Mouse (Mus musculus) CH12.LX (cell line): Measurements from ENCODE around the gene Tubg1.
A peak's percentile ranks its signal among the peaks of the same experiment; 100 is the strongest.

Experiments
- CHD1 ChIP-seq: IDR thresholded peaks from 2 replicates; pipeline ENCODE4 v1.6.1; 2012; ENCODE audit warnings: low read depth, low read length, improper control_type of control experiment, inconsistent platforms
- CHD2 ChIP-seq: IDR thresholded peaks from 2 replicates; pipeline ENCODE4 v1.6.1; 2011; ENCODE audit warnings: low read length, improper control_type of control experiment
- CTCF ChIP-seq, 2 experiments: IDR thresholded peaks in 1 of 2; conservative IDR thresholded peaks in 1 of 2; 2 replicates each; pipeline ENCODE4 v1.5.1; 2011 to 2012; ENCODE audit warnings: low read depth in 2 of 2, low read length in 2 of 2, improper control_type of control experiment in 1 of 2, inconsistent platforms in 1 of 2, mild to moderate bottlenecking in 1 of 2, moderate library complexity in 1 of 2
- E2F4 ChIP-seq: IDR thresholded peaks from 2 replicates; pipeline ENCODE4 v1.6.1; 2011; ENCODE audit warnings: low read depth, low read length, improper control_type of control experiment; ENCODE audit not compliant: insufficient replicate concordance
- ELF1 ChIP-seq: IDR thresholded peaks from 2 replicates; pipeline ENCODE4 v1.6.1; 2014; ENCODE audit warnings: low read depth, mild to moderate bottlenecking, inconsistent platforms, low read length, improper control_type of control experiment
- GABPA ChIP-seq: IDR thresholded peaks from 2 replicates; pipeline ENCODE4 v1.6.1; 2012; ENCODE audit warnings: low read depth, low read length, improper control_type of control experiment, inconsistent platforms; ENCODE audit not compliant: insufficient replicate concordance
- MAFK ChIP-seq: IDR thresholded peaks from 2 replicates; pipeline ENCODE4 v1.6.1; 2011; ENCODE audit warnings: low read length, improper control_type of control experiment; ENCODE audit not compliant: insufficient replicate concordance
- POLR2A ChIP-seq: IDR thresholded peaks from 2 replicates; pipeline ENCODE4 v1.6.1; 2011; ENCODE audit warnings: low read depth, mild to moderate bottlenecking, improper control_type of control experiment, low read length
- RAD21 ChIP-seq: IDR thresholded peaks from 2 replicates; pipeline ENCODE4 v1.6.1; 2011; ENCODE audit warnings: low read depth, mild to moderate bottlenecking, low read length, improper control_type of control experiment, moderate library complexity
- TCF12 ChIP-seq: IDR thresholded peaks from 2 replicates; pipeline ENCODE4 v1.6.1; 2014; ENCODE audit warnings: low read depth, mild to moderate bottlenecking, inconsistent platforms, low read length, improper control_type of control experiment
- ZC3H11A ChIP-seq: IDR thresholded peaks from 2 replicates; pipeline ENCODE4 v1.6.1; 2012; ENCODE audit warnings: low read depth, mild to moderate bottlenecking, inconsistent platforms, low read length, improper control_type of control experiment
- ZMIZ1 ChIP-seq: IDR thresholded peaks from 2 replicates; pipeline ENCODE4 v1.6.1; 2012; ENCODE audit warnings: low read depth, mild to moderate bottlenecking, inconsistent platforms, low read length, improper control_type of control experiment
- ZNF384 ChIP-seq: IDR thresholded peaks from 2 replicates; pipeline ENCODE4 v1.6.1; 2012; ENCODE audit warnings: low read depth, low read length, improper control_type of control experiment, inconsistent platforms

DNA sequence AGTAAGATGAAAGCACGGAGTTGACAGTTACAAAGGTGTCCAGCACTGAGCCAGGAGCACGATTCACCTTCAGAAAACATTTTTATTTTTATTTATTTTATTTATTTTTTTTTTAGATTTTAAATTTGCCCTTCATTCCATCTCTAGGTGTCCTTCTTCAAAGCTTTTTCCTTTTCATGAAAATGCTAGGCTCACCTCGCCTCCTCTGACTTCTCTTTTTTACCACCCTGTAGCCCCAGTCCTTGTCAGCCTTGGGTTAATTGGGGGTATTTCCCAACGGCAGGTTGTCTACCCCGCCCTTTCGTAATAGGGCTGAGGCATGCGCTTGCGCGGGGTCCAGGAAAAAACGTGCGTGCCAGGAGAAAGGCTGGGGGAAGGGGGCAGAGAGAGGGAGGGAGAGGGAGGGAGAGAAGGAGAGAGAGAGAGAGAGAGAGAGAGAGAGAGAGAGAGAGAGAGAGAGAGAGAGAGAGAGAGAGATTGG, 55.9 kb downstream of the Tubg1 start:
- no peak for TF ChIP-seq ZC3H11A
- TF ChIP-seq CTCF (conservative IDR thresholded peaks at IDR 0.05 in 1 of 2, IDR thresholded peaks at IDR 0.05 in 1 of 2; ENCODE audit: low read depth in 2 of 2, low read length in 2 of 2) = no peak
- TF ChIP-seq E2F4 = no peak
- TF ChIP-seq POLR2A = no peak; the same call in 1 of the 2 replicates
- TF ChIP-seq RAD21 = no peak
- TF ChIP-seq ELF1 = no peak
- TF ChIP-seq GABPA = no peak
- no peak; the same call in 1 of the 2 replicates for TF ChIP-seq CHD2
- peak; percentile 57 for TF ChIP-seq TCF12
- peak; percentile 69 for TF ChIP-seq ZNF384
- peak; percentile 95 for TF ChIP-seq CHD1
- no peak for TF ChIP-seq MAFK
- no peak for TF ChIP-seq ZMIZ1
